Mouse (Mus musculus) heart, embryonic 10.5 days (tissue): ENCODE data around the gene Ppard. TPM values are rescaled to one million over a fixed set of nuclear protein-coding genes. Genes with fewer than 3 reads are reported as not detected.

ENCODE experiments used
- DNase-seq: peaks from one replicate; pipeline ENCODE4 v3.0.0-alpha.2; 2017; ENCODE audit warnings: low spot score
- H3K27ac ChIP-seq: fragments of 300-500 bp; sonication (generic); 2 replicates; pipeline ENCODE4 v1.5.1; 2016; ENCODE audit warnings: mild to moderate bottlenecking
- H3K27me3 ChIP-seq: fragments of 300-500 bp; sonication (generic); 2 replicates; pipeline ENCODE4 v1.6.1; 2016; ENCODE audit warnings: mild to moderate bottlenecking; ENCODE audit not compliant: poor library complexity, insufficient read depth, severe bottlenecking
- H3K36me3 ChIP-seq: fragments of 300-500 bp; sonication (generic); 2 replicates; pipeline ENCODE4 v1.6.1; 2016; ENCODE audit warnings: mild to moderate bottlenecking, moderate library complexity
- H3K4me1 ChIP-seq: fragments of 300-500 bp; sonication (generic); 2 replicates; pipeline ENCODE4 v1.6.1; 2016; ENCODE audit warnings: mild to moderate bottlenecking
- H3K4me3 ChIP-seq: fragments of 300-500 bp; sonication (generic); 2 replicates; pipeline ENCODE4 v1.5.1; 2016; ENCODE audit warnings: mild to moderate bottlenecking, moderate library complexity
- H3K9me3 ChIP-seq: fragments of 300-500 bp; sonication (generic); 2 replicates; pipeline ENCODE4 v1.6.1; 2016; ENCODE audit warnings: mild to moderate bottlenecking, moderate library complexity
- WGBS: fragments of 180-500 bp; shearing (Covaris S2); methylation state at CpG from one replicate; pipeline ENCODE4 v1.1.7; 2016; 5-methylcytosine and 5-hydroxymethylcytosine counted together
- polyA plus RNA-seq: library from polyadenylated mRNA; unstranded; fragments of >200 nt; fragmentation: Nextera tagmentation; extraction: Ambion mirVana; gene quantifications from 2 replicates; pipeline ENCODE4 v1.2.1, GENCODE M21; 2016

Ppard gene
- polyA plus RNA-seq, 1 experiment from 2014 or later: 1.2 TPM

DNA sequence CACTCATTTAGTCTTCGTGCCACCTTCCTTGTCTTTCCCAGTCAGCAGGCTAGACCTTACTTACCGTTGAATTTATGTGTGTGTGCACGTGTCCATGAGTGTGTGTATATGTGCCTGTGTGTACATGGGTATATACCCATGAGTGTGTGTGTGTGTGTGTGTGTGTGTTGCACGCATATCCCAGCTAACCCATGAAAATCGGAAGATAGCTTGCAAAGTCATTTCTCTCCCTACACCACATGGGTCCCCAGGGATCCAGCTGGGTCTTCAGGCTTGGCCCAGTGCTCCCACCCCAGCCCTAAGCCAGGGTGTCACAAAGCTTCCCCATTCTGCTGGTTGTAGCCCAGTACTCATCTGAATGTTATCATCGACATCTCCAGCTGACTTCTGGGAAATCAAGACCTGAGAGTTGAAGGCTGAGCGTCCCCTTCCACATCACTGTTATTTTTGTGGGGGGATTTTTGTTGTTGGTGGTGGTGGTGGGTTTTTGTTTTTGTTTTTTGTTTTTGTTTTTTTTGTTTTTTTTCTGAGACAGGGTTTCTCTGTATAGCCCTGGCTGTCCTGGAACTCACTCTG, 49.5 kb downstream of the Ppard start:
- Histone ChIP-seq H3K27me3 (no peaks in the 10 kb centered on the region), H3K4me1 (peaks cover 50% of the 10 kb centered on the region), H3K36me3 (no peaks in the 10 kb centered on the region), H3K9me3 (no peaks in the 10 kb centered on the region), H3K27ac (no peak overlapping the region), H3K4me3 (no peak overlapping the region)
- 87% methylated on average over 7 of the region's 7 CpGs for WGBS
- DNase-seq: no peak

DNA sequence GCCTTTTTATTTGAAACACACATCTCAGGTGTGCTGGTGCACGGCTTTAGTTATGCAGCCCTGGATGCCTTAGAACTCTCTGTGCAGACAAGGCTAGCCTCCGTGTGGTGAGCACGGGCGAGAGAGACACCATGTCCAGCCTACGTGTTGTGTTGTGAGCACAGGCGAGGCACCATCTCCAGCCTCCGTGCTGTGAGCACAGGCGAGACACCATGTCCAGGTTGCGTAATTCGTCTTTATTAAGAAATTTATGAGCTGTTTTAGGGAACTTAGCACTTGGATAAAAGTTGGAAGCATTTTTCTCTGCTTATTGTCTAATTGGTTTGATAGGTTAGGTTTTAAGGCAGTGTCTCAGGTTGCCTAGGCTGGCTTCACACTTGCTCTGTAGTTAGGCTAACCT, 50.7 kb downstream of the Ppard start:
- Histone ChIP-seq H3K27ac (no peak overlapping the region), H3K9me3 (no peaks in the 10 kb centered on the region), H3K4me1 (peaks cover 57% of the 10 kb centered on the region), H3K36me3 (no peaks in the 10 kb centered on the region), H3K4me3 (no peak overlapping the region), H3K27me3 (no peaks in the 10 kb centered on the region)
- no peak for DNase-seq
- 89% methylated on average over 10 of the region's 10 CpGs for WGBS

DNA sequence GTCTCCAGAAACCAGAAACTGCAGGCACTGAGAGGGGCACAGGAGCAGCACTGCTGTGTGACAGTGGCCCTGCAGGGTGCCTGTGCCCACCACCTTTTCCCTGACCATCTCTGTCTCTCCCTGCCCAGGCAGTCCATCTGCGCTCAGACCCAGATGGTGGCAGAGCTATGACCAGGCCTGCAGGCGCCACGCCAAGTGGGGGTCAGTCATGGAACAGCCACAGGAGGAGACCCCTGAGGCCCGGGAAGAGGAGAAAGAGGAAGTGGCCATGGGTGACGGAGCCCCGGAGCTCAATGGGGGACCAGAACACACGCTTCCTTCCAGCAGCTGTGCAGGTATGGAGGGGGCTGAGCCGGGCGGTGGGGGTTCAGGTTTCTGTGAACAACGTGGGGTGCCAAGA, 53.6 kb downstream of the Ppard start:
- no peaks in the 10 kb centered on the region for H3K9me3 ChIP-seq
- no peak for DNase-seq
- H3K36me3 ChIP-seq: no peaks in the 10 kb centered on the region
- 82% methylated on average over 10 of the region's 10 CpGs for WGBS
- H3K27ac ChIP-seq: no peak overlapping the region
- peaks cover 44% of the 10 kb centered on the region for H3K4me1 ChIP-seq
- H3K4me3 ChIP-seq: no peak overlapping the region
- no peaks in the 10 kb centered on the region for H3K27me3 ChIP-seq

DNA sequence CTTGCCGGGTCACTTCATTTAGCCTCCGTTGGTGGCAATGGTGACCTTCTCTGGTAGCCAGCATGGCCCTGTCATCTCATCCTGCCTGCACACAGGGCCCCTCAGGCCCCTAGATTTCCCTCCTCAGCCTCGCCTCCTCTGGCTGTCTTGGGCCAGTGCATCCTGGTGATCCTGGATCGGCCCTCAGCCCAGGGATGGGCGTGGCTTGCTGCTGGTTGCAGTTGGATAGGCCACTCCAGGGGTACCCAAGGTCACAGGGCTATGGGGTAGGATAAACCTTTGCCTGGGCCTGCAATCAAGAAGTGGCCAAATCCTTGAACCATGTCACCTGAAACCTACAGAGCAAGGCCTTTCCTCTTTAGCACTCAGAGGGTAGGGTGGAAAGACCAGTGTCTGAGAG, 54.5 kb downstream of the Ppard start:
- H3K36me3 ChIP-seq: peaks cover 3% of the 10 kb centered on the region; the same call in 1 of the 2 replicates
- H3K9me3 ChIP-seq: no peaks in the 10 kb centered on the region
- H3K27me3 ChIP-seq: no peaks in the 10 kb centered on the region
- H3K4me3 ChIP-seq: no peak overlapping the region
- 50% methylated on average over 5 of the region's 5 CpGs for WGBS
- peaks cover 42% of the 10 kb centered on the region for H3K4me1 ChIP-seq
- no peak overlapping the region for H3K27ac ChIP-seq
- DNase-seq: no peak

DNA sequence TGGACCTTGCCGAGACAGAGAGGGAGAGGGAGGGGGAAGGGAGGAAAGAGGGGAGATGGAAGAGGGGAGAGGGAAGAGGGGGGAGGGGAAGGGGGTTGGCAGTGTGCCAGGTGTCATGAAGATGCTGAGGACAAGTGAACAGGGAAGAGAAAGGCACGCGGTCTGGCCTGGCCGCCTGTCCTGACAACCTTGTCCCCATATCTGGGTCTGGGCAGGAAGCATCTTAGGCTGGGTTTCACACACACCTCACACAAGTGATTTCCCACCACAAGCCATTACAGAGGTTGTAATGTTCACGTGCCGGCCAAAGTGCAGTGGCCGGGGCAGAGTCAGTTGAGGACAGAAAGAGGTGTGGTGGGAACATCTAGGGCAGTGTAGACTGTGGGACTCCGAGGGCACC, 55.1 kb downstream of the Ppard start:
- no peak for DNase-seq
- Histone ChIP-seq H3K36me3 (peaks cover 9% of the 10 kb centered on the region), H3K4me3 (no peak overlapping the region), H3K4me1 (peaks cover 42% of the 10 kb centered on the region), H3K27me3 (no peaks in the 10 kb centered on the region), H3K27ac (no peak overlapping the region), H3K9me3 (no peaks in the 10 kb centered on the region)
- WGBS: 59% methylated on average over 8 of the region's 8 CpGs

DNA sequence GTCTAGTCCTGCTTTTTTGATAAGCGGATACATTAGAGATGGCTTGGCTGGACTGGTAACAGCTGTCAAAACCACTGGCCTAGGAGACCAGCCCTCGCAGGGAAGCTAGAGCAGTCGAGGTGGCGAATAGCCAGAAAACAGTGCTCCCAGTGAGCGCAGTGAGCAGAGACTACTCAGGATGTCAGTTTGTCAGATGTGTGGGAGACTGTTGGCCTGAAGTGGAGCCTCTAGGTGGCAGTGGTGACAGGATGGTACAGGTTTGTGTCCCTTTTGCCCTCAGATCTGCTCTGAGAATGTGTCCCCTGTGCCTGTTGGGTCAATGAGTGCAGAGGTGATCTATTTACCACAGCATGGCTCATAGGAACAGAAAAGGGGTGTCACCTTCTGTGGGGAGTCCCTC, 55.5 kb downstream of the Ppard start:
- Histone ChIP-seq H3K4me3 (no peak overlapping the region), H3K9me3 (no peaks in the 10 kb centered on the region), H3K4me1 (peaks cover 42% of the 10 kb centered on the region), H3K27ac (no peak overlapping the region), H3K36me3 (peaks cover 12% of the 10 kb centered on the region), H3K27me3 (no peaks in the 10 kb centered on the region)
- no peak for DNase-seq
- 64% methylated on average over 5 of the region's 5 CpGs for WGBS

DNA sequence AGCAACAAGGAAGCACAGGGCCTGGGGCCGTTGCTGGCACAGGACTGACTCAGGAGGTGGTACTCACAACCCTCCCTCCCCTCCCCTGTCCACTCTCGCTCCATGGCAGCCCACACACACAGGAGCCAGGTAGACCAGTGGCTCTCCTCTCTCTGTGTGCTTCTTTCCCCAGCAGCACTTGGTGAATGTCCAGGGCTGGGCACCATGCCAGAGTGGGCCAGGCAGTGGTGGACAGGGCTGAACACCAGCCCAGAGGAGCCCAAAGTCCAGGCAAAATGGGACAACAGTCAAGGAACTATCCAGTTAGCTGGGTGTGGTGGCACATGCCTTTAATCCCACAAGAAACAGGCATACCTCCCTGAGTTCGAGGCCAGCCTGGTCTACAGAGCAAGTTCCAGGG, 57.8 kb downstream of the Ppard start:
- DNase-seq: no peak
- H3K9me3 ChIP-seq: no peaks in the 10 kb centered on the region
- H3K36me3 ChIP-seq: peaks cover 12% of the 10 kb centered on the region
- peaks cover 60% of the 10 kb centered on the region for H3K4me1 ChIP-seq
- H3K27ac ChIP-seq: 0 out of 2 replicates have a peak overlapping the region, but pooled peaks have one; percentile 13
- no peaks in the 10 kb centered on the region for H3K27me3 ChIP-seq
- 75% methylated on average over 3 of the region's 3 CpGs for WGBS
- no peak overlapping the region for H3K4me3 ChIP-seq

DNA sequence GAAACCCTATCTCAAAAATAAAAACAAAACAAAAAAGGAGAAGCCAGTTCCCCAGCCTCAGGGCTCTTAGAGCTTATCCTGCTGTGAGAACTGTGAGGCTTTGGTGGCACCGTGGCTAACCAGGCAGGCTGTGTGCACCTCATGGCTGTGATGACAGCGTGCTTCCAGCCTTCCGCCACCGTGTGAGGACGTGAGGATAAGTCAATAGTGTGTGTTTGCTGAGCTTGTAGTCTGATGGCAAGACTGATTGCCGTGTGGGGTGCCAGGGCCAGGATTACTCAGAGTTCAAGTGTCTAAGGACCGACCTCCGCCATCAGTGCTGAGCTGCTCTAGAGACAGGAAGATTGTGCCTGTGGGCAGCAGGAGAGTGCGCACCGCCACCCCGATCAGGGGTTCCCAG, 58.2 kb downstream of the Ppard start:
- DNase-seq: no peak
- H3K4me1 ChIP-seq: peaks cover 58% of the 10 kb centered on the region
- no peak overlapping the region for H3K4me3 ChIP-seq
- WGBS: 76% methylated on average over 11 of the region's 11 CpGs
- no peaks in the 10 kb centered on the region for H3K9me3 ChIP-seq
- H3K27me3 ChIP-seq: no peaks in the 10 kb centered on the region
- H3K36me3 ChIP-seq: peaks cover 15% of the 10 kb centered on the region
- H3K27ac ChIP-seq: no peak overlapping the region

DNA sequence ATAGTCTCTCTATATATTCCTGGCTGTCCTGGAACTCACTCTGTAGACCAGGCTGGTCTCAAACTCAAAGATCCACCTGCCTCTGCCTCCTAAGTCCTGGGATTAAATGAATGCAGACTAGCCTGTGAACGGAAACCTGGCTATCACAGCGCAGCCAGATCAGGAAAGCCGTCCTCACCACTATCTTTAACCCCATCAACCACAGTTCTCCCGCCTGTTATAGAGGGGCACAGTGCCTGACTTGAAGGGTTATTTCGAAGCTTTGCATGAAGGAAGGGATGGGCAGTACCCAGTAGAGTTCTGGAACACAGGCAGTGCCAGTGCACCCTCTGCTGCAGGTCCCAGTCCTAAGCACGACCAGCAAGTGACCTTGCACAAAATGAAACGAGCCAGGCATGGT, 58.8 kb downstream of the Ppard start:
- WGBS: 76% methylated on average over 7 of the region's 7 CpGs
- Histone ChIP-seq H3K27me3 (no peaks in the 10 kb centered on the region), H3K27ac (no peak overlapping the region), H3K4me1 (peaks cover 52% of the 10 kb centered on the region), H3K9me3 (no peaks in the 10 kb centered on the region), H3K4me3 (no peak overlapping the region), H3K36me3 (peaks cover 19% of the 10 kb centered on the region)
- DNase-seq: no peak

DNA sequence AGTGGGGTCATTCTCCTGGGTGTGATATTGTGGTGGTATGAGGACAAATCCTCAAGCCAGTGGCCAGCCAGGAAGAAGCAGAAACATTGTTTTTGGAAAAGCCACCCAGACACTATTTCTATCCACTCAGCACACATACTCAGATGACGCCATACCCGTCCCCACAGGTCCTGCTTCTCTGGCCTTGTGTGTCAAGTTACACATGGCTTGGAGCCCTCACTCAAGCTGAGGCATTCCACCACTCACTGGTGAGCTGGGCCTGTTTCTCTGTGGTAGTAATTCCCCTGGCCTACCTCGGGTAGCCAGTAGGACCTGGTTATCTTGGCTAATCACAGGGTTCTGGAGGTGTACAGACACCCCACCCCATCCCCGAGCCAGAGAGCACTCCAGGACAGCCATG, 61.2 kb downstream of the Ppard start:
- Histone ChIP-seq H3K36me3 (peaks cover 35% of the 10 kb centered on the region), H3K27ac (no peak overlapping the region), H3K9me3 (no peaks in the 10 kb centered on the region), H3K4me1 (peaks cover 33% of the 10 kb centered on the region), H3K27me3 (no peaks in the 10 kb centered on the region), H3K4me3 (no peak overlapping the region)
- DNase-seq: no peak
- 65% methylated on average over 4 of the region's 4 CpGs for WGBS

DNA sequence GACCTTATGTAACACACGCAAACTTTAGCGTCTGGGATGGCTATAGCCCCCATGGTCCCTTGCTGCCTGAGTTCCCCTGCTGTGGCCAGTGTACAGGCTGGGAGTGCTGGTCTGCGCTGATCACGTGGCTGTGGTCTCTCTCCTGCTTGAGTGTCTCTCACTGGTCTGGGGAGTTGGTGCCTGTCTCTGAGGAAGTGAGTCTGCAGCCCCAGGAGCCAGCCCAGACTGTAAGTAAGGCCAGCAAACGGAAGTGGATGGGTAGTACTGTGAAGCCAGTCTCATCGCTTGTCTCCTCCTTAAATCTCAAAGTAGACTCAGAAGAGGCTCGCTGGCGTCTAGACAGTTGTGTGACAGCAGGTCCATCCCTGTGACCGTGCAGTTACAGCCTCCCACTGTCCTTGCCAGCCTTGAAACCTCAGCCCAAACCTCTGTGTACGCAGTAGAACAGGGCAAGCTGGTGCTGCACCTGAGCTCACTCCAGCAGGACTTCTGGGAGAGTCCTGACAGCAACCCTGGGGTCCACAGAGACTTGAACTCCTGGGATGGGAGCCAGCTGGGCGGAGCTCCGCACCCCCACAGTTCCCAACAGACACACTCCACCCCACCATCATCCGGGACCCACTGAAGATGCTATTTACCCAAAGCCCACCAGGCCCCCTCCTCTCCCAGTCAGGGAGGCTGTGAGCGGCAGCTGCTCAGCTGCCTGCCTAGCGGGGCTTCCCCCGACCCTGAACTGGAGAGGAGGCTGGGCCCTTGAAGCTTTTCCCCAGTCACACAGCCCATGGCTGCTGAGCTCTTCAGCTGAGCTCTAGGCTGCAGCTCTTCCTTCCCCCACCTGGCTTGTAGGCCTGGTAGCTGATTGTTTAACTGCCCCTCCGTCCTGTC, 62.2 kb downstream of the Ppard start:
- H3K27me3 ChIP-seq: no peaks in the 10 kb centered on the region
- 71% methylated on average over 17 of the region's 17 CpGs for WGBS
- H3K27ac ChIP-seq: peak overlapping the region; percentile 24
- peaks cover 40% of the 10 kb centered on the region for H3K4me1 ChIP-seq
- no peak for DNase-seq
- peaks cover 38% of the 10 kb centered on the region for H3K36me3 ChIP-seq
- H3K4me3 ChIP-seq: no peak overlapping the region
- H3K9me3 ChIP-seq: no peaks in the 10 kb centered on the region

DNA sequence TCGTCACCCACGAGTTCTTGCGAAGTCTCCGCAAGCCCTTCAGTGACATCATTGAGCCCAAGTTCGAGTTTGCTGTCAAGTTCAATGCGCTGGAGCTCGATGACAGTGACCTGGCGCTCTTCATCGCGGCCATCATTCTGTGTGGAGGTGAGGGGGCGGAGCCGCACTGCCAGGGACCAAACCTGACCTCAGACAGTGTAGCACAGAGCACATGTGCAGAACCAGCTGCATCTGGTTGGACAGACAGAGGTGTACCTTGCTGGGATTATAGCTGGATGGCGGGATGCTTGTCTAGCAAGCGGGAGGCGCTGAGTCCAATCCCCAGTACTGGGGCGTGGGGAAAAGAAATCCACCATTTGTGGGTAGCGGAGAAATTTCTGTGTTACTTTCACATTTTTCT, 66.4 kb downstream of the Ppard start:
- 91% methylated on average over 17 of the region's 17 CpGs for WGBS
- peaks cover 30% of the 10 kb centered on the region for H3K36me3 ChIP-seq
- H3K9me3 ChIP-seq: no peaks in the 10 kb centered on the region
- H3K4me3 ChIP-seq: no peak overlapping the region
- H3K4me1 ChIP-seq: peaks cover 36% of the 10 kb centered on the region
- 0 out of 2 replicates have a peak overlapping the region, but pooled peaks have one; percentile 47 for H3K27ac ChIP-seq
- no peak for DNase-seq
- H3K27me3 ChIP-seq: no peaks in the 10 kb centered on the region

DNA sequence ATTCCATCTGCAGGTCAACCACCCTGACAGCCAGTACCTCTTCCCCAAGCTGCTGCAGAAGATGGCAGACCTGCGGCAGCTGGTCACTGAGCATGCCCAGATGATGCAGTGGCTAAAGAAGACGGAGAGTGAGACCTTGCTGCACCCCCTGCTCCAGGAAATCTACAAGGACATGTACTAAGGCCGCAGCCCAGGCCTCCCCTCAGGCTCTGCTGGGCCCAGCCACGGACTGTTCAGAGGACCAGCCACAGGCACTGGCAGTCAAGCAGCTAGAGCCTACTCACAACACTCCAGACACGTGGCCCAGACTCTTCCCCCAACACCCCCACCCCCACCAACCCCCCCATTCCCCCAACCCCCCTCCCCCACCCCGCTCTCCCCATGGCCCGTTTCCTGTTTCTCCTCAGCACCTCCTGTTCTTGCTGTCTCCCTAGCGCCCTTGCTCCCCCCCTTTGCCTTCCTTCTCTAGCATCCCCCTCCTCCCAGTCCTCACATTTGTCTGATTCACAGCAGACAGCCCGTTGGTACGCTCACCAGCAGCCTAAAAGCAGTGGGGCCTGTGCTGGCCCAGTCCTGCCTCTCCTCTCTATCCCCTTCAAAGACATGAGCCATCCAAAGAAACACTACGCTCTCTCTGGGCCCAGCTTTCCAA, 67.3 kb downstream of the Ppard start:
- 42% methylated on average over 11 of the region's 11 CpGs for WGBS
- H3K36me3 ChIP-seq: peaks cover 30% of the 10 kb centered on the region
- no peak for DNase-seq
- no peak overlapping the region for H3K4me3 ChIP-seq
- H3K27me3 ChIP-seq: no peaks in the 10 kb centered on the region
- H3K27ac ChIP-seq: peak overlapping the region; percentile 67
- peaks cover 36% of the 10 kb centered on the region for H3K4me1 ChIP-seq
- no peaks in the 10 kb centered on the region for H3K9me3 ChIP-seq
